Mouse (Mus musculus) testis, postnatal 10 days (tissue): ENCODE results near the gene Ganab.
A peak's percentile ranks its signal among the peaks of the same experiment; 100 is the strongest.
"Not testable (repeated sequence)": the region's sequence is repeated elsewhere in the genome, so short reads cannot be mapped to it uniquely, and the experiment has no call there.

Experiments
- DNase-seq: peaks from one replicate; pipeline ENCODE4 v3.0.0; 2021; ENCODE audit warnings: low spot score

Gene Ganab

DNA sequence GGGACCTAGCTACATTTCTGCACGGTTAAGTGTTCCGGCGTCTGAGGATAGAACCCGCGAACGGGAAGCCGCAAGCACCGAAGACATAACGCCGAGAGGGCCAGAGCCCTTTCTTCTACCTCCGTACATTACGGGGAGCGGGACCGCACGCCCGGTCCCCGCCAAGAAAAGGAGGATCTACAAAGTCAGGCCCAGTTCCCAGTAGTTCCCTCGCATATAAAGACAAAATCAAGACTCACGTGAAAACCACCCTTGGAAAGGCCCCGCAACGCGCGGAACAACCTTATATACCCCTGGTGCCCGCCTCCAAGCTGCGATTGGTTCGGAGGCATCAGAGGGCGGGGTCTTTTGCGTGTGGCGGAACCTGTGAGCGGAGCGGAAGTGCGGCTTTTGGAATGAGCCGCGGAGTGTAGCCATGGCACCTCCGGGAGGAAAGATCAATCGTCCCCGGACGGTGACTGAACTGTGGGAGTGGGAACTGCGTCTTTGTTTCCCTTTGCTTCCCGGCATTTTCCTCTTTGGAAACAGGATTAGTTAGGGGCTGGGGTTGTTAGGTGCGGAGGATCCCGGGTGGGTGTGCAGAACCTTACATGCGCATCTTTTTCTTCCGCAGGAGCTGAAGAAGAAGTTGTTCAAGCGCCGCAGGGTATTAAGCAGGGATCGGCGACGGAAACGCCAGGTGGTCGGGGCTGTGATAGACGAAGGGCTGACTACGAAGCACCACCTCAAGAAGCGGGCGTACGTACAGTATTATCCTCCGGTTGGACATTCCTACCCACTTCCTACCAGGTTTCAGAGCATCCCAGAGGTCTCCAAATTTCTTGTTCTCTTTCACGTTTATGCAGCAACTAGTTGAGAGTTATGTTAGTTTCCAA is 9.1 kb upstream of the Ganab start, which contains the start of the genes 1810009A15Rik and Gm49416:
1810009A15Rik (plus strand) TSS at position 343 of the 875 bp plus-strand sequence.
Gm49416 (plus strand) TSS at position 416 of the 875 bp plus-strand sequence.
- DNase-seq = peak; percentile 95

DNA sequence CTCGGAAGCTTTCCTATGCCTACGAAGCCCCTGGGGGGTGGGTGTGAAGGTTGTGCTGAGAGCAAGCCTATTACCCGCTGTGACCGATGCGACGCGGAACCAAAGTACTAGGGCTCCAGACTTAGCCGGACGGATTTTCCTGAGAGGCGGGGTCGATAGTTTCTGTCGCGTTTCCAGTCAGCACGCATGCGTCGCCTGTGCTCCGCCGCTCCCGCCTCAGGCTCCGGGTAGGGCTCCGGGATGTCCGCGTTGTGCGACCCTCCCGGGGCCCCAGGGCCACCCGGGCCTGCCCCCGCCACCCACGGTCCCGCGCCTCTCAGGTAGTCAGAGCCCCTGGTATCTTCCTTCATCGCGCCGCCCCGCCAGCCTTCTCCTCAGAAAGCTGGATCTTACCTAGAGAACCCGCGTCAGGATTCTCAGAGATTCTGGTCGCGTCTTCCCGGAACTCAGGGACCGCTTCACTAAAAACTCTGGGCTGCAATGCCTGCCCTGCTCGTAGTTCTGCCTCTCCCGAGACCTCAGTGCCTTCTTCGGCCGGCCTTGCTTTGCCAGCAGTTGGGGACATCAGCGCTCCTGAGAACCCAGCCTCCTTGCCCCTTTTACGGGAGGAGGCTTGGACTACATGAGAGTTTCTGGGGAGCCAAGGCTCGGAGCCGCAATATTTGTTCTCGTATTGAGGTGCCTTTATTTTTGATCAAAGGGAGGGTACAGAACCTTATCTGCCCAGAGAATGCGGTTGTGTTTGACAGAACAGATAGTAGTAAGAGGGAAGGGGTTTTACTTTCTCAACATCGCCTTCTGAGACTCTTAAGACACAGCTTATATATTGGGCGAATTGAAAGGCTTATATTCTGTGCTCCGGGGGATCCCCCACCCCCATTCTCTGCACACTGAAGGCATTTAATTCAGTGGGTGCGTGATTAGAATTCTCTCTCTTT is 4.8 kb upstream of the Ganab start, which contains the start of gene Ints5:
Ints5 (plus strand) TSS at position 177 of the 938 bp plus-strand sequence.
- peak; percentile 86 for DNase-seq

DNA sequence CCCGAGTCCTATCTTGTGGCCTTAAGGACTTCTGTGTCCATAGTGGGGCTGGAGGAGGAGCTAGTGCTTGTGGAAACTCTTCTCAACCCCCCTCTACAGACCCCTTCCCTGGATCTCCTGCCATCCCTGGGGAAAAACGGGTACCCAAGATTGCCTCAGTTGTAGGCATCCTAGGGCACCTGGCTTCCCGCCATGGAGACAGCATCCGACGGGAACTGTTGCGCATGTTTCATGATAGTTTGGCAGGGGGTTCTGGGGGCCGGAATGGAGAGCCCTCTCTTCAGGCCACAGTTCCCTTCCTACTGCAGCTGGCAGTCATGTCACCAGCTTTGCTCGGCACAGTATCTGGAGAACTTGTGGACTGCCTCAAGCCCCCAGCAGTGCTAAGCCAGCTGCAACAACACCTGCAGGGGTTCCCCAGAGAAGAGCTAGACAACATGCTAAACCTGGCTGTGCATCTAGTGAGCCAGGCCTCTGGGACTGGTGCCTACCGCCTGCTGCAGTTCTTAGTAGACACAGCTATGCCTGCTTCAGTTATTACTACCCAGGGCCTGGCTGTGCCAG is 2.4 kb upstream of the Ganab start:
- peak; percentile 57 for DNase-seq

DNA sequence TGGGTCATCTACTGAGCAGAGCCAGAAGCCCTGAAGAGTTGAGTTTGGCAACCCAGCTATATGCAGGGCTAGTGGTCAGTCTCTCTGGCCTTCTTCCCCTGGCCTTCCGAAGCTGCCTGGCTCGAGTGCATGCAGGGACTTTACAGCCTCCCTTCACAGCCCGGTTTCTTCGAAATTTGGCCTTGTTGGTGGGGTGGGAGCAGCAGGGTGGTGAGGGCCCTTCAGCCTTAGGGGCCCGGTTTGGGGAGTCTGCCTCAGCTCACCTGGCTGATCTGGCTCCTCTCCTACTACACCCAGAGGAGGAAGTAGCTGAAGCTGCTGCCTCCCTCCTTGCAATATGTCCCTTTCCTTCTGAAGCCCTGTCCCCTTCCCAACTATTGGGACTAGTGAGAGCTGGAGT is 1.6 kb upstream of the Ganab start:
- not testable (repeated sequence) for DNase-seq

DNA sequence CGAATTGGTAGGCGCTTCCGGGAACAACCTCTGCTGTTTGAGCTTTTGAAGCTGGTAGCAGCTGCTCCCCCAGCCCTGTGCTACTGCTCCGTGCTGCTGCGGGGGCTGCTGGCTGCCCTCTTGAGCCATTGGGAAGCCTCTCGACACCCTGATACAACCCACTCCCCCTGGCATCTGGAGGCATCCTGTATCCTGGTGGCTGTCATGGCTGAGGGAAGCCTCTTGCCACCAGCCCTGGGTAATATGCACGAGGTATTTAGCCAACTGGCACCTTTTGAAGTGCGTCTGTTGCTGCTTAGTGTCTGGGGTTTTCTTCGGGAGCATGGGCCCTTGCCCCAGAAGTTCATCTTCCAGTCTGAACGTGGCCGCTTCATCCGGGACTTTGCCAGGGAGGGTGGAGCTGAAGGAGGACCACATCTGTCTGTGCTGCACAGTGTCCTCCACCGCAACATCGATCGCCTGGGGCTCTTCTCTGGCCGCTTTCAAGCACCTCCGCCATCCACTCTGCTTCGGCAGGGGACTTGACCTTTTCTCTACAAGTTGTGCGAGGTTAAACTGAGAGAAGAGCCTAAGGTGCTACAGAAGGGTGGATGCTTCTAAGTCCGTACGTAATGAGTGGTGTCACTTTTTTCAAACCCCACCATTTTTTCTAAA is 533 bp upstream of the Ganab start:
- peak; percentile 77 for DNase-seq

DNA sequence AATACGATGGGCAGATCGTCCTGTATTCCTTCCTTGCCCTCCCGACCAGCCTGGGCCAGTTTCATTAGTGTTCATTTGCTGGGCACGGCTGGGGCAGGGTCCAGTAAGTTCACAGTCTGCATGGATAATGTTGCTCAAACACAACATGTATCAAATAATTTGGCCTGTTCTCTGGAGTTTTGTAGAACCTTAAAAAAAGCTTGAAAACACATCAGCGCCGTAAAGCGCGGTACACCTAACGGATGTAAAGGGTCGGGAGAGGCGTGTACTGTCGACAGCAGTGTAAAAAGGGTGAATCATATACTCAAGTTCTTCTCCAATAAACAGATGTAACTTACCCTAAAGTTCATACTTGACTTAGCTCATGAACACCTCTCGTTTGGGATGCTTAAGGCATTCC is 705 bp downstream of the Ganab start:
- DNase-seq = no peak

DNA sequence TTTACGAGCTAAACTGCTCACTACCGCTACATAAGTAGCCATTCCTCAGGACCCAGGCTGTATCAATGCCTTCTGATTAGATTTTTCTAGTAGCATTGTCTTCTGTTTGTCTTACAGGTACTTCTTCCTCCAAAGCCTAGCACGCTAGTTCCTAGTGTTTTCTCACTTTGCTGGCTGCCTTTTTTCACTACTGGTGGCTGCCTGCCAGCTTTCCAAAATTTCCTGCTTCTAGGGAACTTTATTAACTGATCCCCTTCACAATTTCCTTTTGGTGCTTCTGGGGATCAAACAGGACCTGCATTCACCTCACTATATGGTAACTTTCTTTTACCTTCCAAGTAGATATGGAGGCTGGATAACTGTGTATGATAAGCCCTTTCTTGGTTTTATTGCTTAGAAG is 1.2 kb downstream of the Ganab start:
- no peak for DNase-seq

DNA sequence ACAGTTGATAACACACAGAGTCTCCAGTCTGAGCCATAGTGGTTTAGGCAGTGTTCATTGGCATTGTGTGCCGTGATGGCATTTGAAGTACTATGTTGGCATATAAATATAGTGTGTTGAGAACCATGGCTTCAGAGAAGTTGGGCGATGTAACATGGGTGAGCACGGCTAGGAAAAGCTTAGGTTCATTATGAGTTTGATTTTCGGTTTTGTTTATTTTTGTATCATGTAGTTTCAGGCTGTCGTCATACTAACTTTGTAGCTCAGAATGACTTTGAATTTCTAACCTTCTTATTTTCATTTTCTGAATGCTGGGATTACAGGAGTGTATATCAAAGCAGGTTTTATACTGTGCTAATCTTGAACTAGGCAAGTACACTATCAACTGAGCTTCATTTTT is 5.5 kb downstream of the Ganab start:
- no peak for DNase-seq

DNA sequence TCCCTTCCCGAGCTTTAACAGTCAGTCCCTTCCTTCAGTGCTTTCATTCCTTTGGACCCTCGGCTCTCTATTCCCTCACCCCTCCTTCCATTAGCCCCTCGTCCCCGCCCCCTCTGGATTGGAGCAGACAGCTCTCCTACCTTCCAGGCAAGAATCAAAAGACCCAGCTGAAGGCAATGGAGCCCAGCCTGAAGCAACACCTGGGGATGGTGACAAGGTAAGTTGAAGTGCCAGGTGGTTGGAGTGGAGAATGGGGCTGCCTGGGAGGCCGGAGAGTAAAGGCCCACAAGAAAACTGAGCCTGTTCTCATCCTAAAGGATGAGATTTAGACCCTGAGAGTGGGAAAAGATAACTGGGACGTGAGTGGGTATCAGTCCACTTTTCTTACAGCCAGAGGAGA is 10.7 kb downstream of the Ganab start:
- DNase-seq = no peak

DNA sequence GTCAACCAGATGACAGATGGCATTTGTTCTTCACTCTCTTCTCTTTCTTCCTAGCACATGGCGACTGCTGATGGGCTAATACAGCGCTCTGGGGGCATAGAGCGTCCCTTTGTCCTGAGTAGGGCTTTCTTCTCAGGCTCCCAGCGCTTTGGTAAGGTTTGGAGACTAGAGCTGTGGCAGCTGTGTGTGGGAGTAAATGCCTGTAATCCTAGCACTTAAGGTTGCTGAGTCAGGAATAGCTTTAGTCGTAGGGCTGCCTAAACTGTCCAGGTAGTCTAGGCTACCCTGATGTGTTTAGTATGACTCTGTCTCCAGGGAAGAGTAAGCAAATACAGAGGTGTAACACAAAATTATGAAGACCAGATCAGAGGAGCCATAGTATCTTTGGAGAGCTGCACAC is 13.9 kb downstream of the Ganab start:
- no peak for DNase-seq

DNA sequence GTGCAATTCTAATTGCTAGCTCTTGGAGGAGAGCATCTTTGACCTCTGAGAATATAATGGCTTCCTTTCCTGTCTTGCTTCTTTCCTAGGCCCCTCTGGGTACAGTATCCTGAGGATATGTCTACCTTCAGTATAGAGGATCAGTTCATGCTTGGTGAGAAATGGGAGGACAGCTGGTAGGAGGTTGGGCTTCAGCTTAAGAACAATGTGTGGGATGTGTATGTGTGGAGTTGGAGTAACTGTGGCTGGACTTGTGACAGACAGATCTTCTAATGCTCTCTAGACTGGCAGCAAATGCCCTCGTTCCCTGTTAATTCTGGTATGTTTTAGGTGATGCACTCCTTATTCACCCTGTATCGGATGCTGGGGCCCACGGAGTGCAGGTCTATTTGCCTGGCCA is 16.3 kb downstream of the Ganab start:
- DNase-seq = no peak

DNA sequence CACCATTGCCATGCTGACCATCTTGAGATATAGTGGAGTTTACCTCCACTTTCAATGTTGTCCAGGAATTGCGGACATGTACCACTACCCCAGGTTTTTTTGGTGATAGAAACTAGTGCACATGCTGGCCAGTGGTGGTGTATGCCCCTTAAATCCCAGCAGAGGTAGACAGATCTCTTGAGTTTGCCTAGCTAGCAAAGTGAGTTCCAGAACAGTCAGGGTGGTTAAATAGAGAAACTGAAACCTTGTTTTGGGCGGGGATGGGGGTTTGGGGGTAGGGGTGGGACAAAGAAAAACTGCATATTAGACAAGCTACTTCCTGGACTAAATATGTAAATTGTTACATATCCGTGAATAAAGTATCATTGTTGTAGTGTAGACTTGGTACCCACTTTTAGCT is 21.1 kb downstream of the Ganab start:
- no peak for DNase-seq

DNA sequence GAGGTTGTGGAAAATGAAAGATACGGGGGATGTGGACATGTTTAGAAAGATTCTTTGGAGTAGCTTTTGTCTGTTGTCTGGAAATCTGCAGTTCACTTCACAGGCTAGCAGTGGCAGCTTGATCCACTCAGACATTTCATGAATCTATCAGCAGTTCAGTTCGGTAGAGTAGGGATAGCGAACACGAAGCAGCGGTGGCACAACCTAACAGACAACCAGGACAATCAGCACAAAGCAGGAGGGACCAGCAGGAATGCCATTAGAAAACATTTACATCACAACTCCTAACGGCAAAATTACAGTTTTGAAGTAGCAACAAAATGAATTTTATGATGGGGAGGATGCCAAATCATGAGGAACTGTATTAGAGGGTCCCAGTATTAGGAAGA is 21.8 kb downstream of the Ganab start:
- DNase-seq = no peak

DNA sequence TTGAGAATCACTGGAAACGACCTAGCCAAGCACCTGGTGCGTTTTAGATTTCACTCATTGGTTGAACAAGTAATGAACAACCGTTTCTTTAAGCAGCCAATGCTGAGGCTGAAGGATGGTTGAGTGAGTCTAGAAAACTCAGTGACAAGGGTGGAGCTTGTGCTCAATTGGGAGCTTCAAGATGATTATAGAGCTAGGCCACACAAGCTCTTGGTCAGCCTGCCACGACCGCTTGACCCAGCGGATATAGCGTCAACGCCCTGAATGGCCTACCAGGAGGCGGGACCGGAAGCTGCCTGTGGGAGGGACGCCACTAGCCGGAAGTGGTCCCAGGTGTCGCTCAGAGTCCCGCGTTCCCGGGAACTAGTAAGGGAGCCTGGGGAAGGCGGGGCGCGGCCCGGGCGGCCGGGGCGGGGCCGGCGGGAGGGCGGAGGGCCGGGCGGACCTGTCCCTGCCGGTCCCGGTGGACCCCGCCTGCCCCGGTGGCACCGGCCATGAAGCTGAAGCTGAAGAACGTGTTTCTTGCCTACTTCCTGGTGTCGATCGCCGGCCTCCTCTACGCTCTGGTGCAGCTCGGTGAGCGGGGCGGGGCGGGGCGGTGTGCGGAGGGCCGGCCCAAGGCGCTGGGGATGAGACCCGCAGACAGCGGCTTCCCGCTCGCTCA is 22.3 kb downstream of the Ganab start, which contains the start of gene B3gat3:
B3gat3 (plus strand) TSS at position 302 of the 664 bp plus-strand sequence.
- DNase-seq = peak; percentile 94

DNA sequence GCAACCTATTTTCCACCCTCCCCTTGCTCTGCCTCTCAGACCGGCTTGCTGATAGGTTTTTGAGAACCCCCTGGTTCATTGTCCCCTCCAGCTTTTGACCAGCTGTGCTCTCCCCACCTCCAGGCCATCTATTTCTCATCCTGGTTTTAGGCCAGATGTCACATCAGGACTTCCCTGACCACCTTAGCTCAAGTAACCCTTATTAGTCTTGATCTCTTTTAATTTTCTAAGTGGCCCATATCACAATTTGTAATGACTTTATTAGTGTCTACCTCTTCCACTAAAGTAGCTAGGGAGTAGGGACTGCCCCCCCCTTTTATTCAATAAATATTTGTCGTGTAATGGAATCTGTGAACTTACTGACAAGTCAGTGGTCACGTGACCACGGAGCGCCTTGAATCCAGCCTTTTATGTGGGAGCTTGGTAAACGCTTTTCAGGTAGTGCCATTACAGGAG is 23.0 kb downstream of the Ganab start:
- no peak for DNase-seq

DNA sequence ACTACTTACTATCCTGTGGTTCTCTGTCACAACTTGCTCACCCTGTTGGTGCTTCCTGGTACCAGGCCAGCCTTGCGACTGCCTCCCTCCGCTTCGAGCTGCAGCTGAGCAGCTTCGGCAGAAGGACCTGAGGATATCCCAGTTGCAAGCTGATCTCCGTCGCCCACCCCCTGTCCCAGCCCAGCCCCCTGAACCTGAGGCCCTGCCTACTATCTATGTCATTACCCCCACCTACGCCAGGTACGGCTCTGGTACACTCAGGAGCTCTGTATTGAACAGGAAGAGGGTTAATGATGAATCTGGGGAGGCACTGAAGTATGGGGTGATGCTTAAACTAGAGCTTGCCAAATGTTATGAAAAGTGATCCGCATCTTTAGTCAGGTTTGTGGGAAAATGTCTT is 23.9 kb downstream of the Ganab start:
- no peak for DNase-seq

DNA sequence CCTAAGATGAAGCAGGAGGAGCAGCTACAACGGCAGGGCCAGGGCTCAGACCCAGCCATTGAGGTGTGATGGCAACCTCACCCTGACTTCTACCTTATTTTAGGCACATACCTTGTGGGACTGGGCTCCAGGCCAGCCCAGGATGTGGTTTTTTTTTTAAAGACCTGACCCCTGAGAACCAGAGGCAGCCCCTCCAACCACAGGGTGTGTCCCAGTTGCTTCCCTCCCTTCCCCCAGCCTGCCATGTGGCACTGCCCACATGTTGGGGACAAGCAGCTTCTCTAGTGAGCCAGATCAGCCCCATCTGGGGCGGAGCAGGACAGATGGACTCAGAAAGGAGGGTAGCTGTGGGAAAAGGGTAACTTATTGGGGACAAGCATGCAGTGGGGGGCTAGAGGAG is 28.9 kb downstream of the Ganab start:
- no peak for DNase-seq

DNA sequence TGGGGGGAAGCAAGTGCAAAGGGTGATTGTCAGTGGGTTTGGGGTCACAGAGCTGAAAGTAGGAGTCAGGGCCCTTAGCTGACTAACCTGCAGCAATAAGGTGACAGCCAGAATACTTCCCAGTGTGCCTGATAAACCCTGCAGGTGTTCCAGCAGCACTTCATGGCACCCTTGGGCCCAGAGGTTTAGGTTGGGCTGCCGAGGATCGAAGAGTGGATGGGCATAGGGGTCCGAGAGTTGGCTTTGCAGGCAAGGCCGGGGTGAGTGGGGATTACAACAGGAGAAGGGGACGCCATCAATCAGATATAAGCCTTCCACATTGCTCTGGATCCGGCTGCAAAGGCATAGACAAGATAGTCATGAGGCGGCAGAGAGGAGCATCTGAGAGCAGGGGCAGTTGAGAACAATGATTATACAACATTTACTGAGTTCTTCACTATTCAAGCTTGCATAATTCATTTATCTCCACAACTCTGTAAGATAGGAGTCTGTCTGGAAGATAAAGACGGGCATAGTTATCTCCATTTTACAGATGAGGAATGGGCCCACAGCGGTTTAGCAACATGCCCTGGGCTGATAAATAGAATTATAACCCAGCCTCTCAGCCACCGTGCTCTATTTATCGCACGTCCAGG is 30.1 kb downstream of the Ganab start:
- no peak for DNase-seq

DNA sequence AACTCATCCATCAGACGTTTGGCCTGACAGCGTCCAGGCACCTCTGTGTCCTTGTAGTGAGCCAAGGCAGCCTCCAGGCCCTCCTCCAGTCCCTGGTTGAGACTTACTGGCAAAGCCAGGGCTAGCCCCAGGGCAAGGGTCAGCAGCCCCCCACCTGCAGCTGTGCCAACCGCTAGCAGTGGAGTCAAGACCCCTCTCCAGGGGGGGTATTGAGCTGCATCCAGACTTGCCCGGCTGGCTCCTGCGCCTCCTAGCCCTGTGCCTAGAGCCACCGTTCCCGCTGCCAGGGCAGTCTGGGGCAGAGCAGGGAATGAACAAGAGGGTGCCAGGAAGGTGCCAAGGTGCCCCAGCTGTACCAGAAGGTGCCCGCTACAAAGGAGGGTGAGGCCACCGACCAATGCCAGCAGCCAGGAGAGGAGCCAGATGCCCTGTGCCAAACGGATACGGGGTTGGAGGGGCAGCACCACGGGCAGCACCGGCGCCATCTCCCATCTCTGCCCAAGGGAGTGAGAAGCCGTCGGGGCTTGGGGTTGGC is 30.9 kb downstream of the Ganab start:
- DNase-seq = no peak
